Mouse (Mus musculus): ENCODE measurements around the gene Nlrp10.

Nlrp10 gene

GRCm38 (mm10) chr7:108894320-108894719, 35.7 kb downstream of the Nlrp10 start, which contains the start of gene Olfr519:
Gene Olfr519, minus strand, starts transcription at chr7:108894420.
- no peak for DNase-seq (ENCODE audit: low spot score in 2 of 2)

DNA sequence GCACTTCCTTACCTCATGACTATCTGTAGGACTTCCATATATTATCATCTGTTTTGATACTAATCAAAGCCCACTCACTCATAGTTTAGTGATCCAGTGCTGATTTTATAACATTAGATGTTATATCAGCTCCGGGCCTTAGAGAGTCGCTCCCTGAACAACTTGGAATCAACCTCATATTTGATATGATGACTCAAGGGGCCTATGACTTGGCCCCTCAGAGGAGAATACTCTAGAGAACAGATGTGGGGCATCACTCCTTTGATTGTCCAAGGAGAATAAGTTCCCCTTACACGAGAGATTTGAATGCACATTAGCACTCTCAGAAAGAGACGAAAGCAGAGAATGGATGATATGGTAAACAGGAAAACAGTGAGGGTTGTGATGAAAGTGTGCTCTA, 45.1 kb downstream of the Nlrp10 start, which contains the start of gene Olfr518:
TSS of gene Olfr518 (minus strand) at position 101 of the 400 bp plus-strand sequence.
- no peak for DNase-seq (ENCODE audit: low spot score in 2 of 2)

- no peak for DNase-seq (ENCODE audit: low spot score in 2 of 2)
Observed at GRCm38 (mm10) chr7:108872279-108872678, 57.7 kb downstream of the Nlrp10 start, which contains the start of gene Olfr517. Gene Olfr517, minus strand, starts transcription at chr7:108872379.

Data from spleen, postnatal 36 days (tissue).